Mouse (Mus musculus): ENCODE results near the gene Plcb2. TPM values are rescaled to one million over a fixed set of nuclear protein-coding genes. Genes with fewer than 3 reads are reported as not detected.

Plcb2 gene
- total and polyA plus RNA-seq, 2 experiments from 2014 or later, result 2.6 to 7.6 TPM

- 0 out of 2 replicates have a peak, but pooled peaks cover 3% of the 10 kb centered on the region for H3K9me3 ChIP-seq (replicated peaks; ENCODE audit: control insufficient read depth, low read length)
- DNase-seq (ENCODE audit: low spot score) (no peak), ATAC-seq (ENCODE audit: insufficient read depth, low read depth) (no peak)
- TF ChIP-seq CTCF (IDR thresholded peaks at IDR 0.05; ENCODE audit: low read depth) (no peak), EP300 (IDR thresholded peaks at IDR 0.05; ENCODE audit: low read depth) (no peak)
- WGBS, result 65% methylated on average over 6 of the region's 6 CpGs
- H3K27ac ChIP-seq (ENCODE audit: low read depth), result no peak within 1 kb of the TSS
- no peaks in the 10 kb centered on the region for H3K4me1 ChIP-seq (ENCODE audit: control insufficient read depth, insufficient read depth)
- no peak within 1 kb of the TSS for H3K9ac ChIP-seq (replicated peaks; ENCODE audit: low read depth, low read length)
- H3K27me3 ChIP-seq (ENCODE audit: control insufficient read depth, insufficient read depth, low read length), result no peaks in the 10 kb centered on the region
- no peak within 1 kb of the TSS for H3K4me3 ChIP-seq (ENCODE audit: low read depth, low read length)
- no peaks in the 10 kb centered on the region for H3K36me3 ChIP-seq (replicated peaks; ENCODE audit: control insufficient read depth, insufficient read depth, low read length)
- no peak within 1 kb of the TSS for H3K4me2 ChIP-seq (ENCODE audit: low read depth, low read length)
These were observed 44.1 kb upstream of the Plcb2 start, which contains the start of gene Phgr1 for GRCm38 (mm10) chr2:118772158-118772874. Phgr1 (plus strand) TSS chr2:118772769.

- WGBS, result 68% methylated on average over 10 of the region's 10 CpGs
- peaks cover 31% of the 10 kb centered on the region for H3K4me1 ChIP-seq (ENCODE audit: control insufficient read depth, insufficient read depth)
- no peak overlapping the region for H3K9ac ChIP-seq (replicated peaks; ENCODE audit: low read depth, low read length)
- no peak for TF ChIP-seq CTCF (IDR thresholded peaks at IDR 0.05; ENCODE audit: low read depth)
- H3K27me3 ChIP-seq (ENCODE audit: control insufficient read depth, insufficient read depth, low read length), result no peaks in the 10 kb centered on the region
- no peaks in the 10 kb centered on the region for H3K36me3 ChIP-seq (replicated peaks; ENCODE audit: control insufficient read depth, insufficient read depth, low read length)
- H3K4me2 ChIP-seq (ENCODE audit: low read depth, low read length), result no peak overlapping the region
- no peak overlapping the region for H3K4me3 ChIP-seq (ENCODE audit: low read depth, low read length)
- ATAC-seq (ENCODE audit: insufficient read depth, low read depth) (no peak), DNase-seq (ENCODE audit: low spot score) (no peak)
- no peak overlapping the region for H3K27ac ChIP-seq (ENCODE audit: low read depth)
- H3K9me3 ChIP-seq (replicated peaks; ENCODE audit: control insufficient read depth, low read length), result 0 out of 2 replicates have a peak, but pooled peaks cover 3% of the 10 kb centered on the region
These were observed 38.1 kb upstream of the Plcb2 start for GRCm38 (mm10) chr2:118766041-118767033.

GRCm38 (mm10) chr2:118764875-118765274 lies 36.6 kb upstream of the Plcb2 start:
- H3K4me1 ChIP-seq (ENCODE audit: control insufficient read depth, insufficient read depth), result peaks cover 43% of the 10 kb centered on the region
- ATAC-seq (ENCODE audit: insufficient read depth, low read depth) (no peak), DNase-seq (ENCODE audit: low spot score) (no peak)
- 0 out of 2 replicates have a peak, but pooled peaks cover 3% of the 10 kb centered on the region for H3K9me3 ChIP-seq (replicated peaks; ENCODE audit: control insufficient read depth, low read length)
- H3K9ac ChIP-seq (replicated peaks; ENCODE audit: low read depth, low read length), result no peak overlapping the region
- no peak overlapping the region for H3K27ac ChIP-seq (ENCODE audit: low read depth)
- no peaks in the 10 kb centered on the region for H3K36me3 ChIP-seq (replicated peaks; ENCODE audit: control insufficient read depth, insufficient read depth, low read length)
- no peak overlapping the region for H3K4me3 ChIP-seq (ENCODE audit: low read depth, low read length)
- no peak for TF ChIP-seq CTCF (IDR thresholded peaks at IDR 0.05; ENCODE audit: low read depth)
- TF ChIP-seq EP300 (IDR thresholded peaks at IDR 0.05; ENCODE audit: low read depth), result no peak
- H3K4me2 ChIP-seq (ENCODE audit: low read depth, low read length), result no peak overlapping the region
- no peaks in the 10 kb centered on the region for H3K27me3 ChIP-seq (ENCODE audit: control insufficient read depth, insufficient read depth, low read length)
- WGBS, result 79% methylated on average over 5 of the region's 5 CpGs

- no peak overlapping the region for H3K9ac ChIP-seq (replicated peaks; ENCODE audit: low read depth, low read length)
- peak overlapping the region; percentile 93; the same call in 1 of the 2 replicates for H3K27ac ChIP-seq (ENCODE audit: low read depth)
- no peak for TF ChIP-seq EP300 (IDR thresholded peaks at IDR 0.05; ENCODE audit: low read depth)
- TF ChIP-seq CTCF (IDR thresholded peaks at IDR 0.05; ENCODE audit: low read depth), result peak; percentile 66
- ATAC-seq (ENCODE audit: insufficient read depth, low read depth) (no peak), DNase-seq (ENCODE audit: low spot score) (no peak)
- no peak overlapping the region for H3K4me2 ChIP-seq (ENCODE audit: low read depth, low read length)
- peaks cover 43% of the 10 kb centered on the region for H3K4me1 ChIP-seq (ENCODE audit: control insufficient read depth, insufficient read depth)
- no peak overlapping the region for H3K4me3 ChIP-seq (ENCODE audit: low read depth, low read length)
- H3K9me3 ChIP-seq (replicated peaks; ENCODE audit: control insufficient read depth, low read length), result no peaks in the 10 kb centered on the region
- H3K36me3 ChIP-seq (replicated peaks; ENCODE audit: control insufficient read depth, insufficient read depth, low read length), result no peaks in the 10 kb centered on the region
- H3K27me3 ChIP-seq (ENCODE audit: control insufficient read depth, insufficient read depth, low read length), result no peaks in the 10 kb centered on the region
- 27% methylated on average over 11 of the region's 11 CpGs for WGBS
These were observed 36.0 kb upstream of the Plcb2 start for GRCm38 (mm10) chr2:118764094-118764831.

GRCm38 (mm10) chr2:118763469-118763868 lies 35.2 kb upstream of the Plcb2 start:
- WGBS, result 61% methylated on average over 7 of the region's 7 CpGs
- ATAC-seq (ENCODE audit: insufficient read depth, low read depth), result no peak

More at GRCm38 (mm10) chr2:118763469-118763868, 35.2 kb upstream of the Plcb2 start:
- no peak for TF ChIP-seq EP300 (IDR thresholded peaks at IDR 0.05; ENCODE audit: low read depth)
- no peak for TF ChIP-seq CTCF (IDR thresholded peaks at IDR 0.05; ENCODE audit: low read depth)
- no peak for DNase-seq (ENCODE audit: low spot score)
- no peaks in the 10 kb centered on the region for H3K27me3 ChIP-seq (ENCODE audit: control insufficient read depth, insufficient read depth, low read length)
- H3K9me3 ChIP-seq (replicated peaks; ENCODE audit: control insufficient read depth, low read length), result no peaks in the 10 kb centered on the region
- H3K4me1 ChIP-seq (ENCODE audit: control insufficient read depth, insufficient read depth), result peaks cover 43% of the 10 kb centered on the region
- peak overlapping the region; percentile 93 for H3K27ac ChIP-seq (ENCODE audit: low read depth)
- H3K4me2 ChIP-seq (ENCODE audit: low read depth, low read length), result no peak overlapping the region
- no peak overlapping the region for H3K4me3 ChIP-seq (ENCODE audit: low read depth, low read length)
- 0 out of 2 replicates have a peak overlapping the region, but pooled peaks have one; percentile 5 for H3K9ac ChIP-seq (replicated peaks; ENCODE audit: low read depth, low read length)
- H3K36me3 ChIP-seq (replicated peaks; ENCODE audit: control insufficient read depth, insufficient read depth, low read length), result peaks cover 6% of the 10 kb centered on the region; the same call in 1 of the 2 replicates

Data from heart, postnatal 0 days (tissue).